Comparison of ENCODE assay signal across 17 mouse cellular contexts in the genomic region with DNA sequence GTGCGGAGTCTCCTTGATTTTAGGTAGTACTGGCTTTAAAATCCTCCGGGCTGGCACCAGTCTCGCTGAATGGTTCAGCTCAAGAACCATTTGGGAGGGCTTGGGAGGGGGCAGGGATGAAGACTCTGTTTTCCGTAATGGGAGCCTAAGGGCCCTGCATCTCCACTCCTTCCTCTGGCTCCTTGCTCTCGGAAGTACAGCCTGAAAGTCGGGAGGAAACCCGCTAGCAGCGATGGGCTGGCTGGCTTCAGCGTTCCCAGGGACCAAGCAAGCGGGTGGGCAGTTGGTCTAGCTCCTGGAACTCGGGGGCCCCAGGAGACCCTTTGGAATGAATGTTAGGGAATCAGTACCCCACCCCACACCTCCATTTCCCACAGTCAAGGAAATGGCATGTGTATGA. TPM values are rescaled to one million over a fixed set of nuclear protein-coding genes. Genes with fewer than 3 reads are reported as not detected.
DNase-seq lines count a peak whose midpoint lies in the region; ATAC-seq lines count a peak whose summit lies in the region.
"Had no signal": no experiment of that assay in that cellular context is flagged by ENCODE, and none has a peak within 500 bp of the region (broad histone marks: within the 10 kb centered on the region; RNA-seq: fewer than 3 reads in every experiment).

No protein-coding gene starts in this region.

- WGBS in heart, embryonic 12.5 days = under 1% methylated on average over 11 of the region's 11 CpGs
- 0% methylated on average over 11 of the region's 11 CpGs for WGBS in heart, embryonic 11.5 days (ENCODE audit: insufficient replicate concordance)
- WGBS in embryonic facial prominence, embryonic 13.5 days = 0% methylated on average over 11 of the region's 11 CpGs
- whole genome bisulfite sequencing in limb, embryonic 12.5 days = 2% methylated on average over 11 of the region's 11 CpGs
- 1% methylated on average over 11 of the region's 11 CpGs for WGBS in neural tube, embryonic 12.5 days

- H3K9ac ChIP-seq in heart, embryonic 12.5 days = no peak overlapping the region
- no peak overlapping the region for H3K9ac ChIP-seq in heart, embryonic 11.5 days (ENCODE audit: low read depth, low read length)
- no peak overlapping the region for H3K9ac ChIP-seq in embryonic facial prominence, embryonic 13.5 days
- H3K9ac ChIP-seq in limb, embryonic 12.5 days (replicated peaks) = no peak overlapping the region
- H3K9ac ChIP-seq in neural tube, embryonic 12.5 days = no peak overlapping the region
- H3K9ac ChIP-seq: forebrain, postnatal 0 days; liver, embryonic 13.5 days had no signal

- no peak overlapping the region for H3K27ac ChIP-seq in heart, embryonic 12.5 days (ENCODE audit: poor library complexity, severe bottlenecking)
- no peak overlapping the region for H3K27ac ChIP-seq in heart, embryonic 11.5 days (ENCODE audit: low read depth, low read length)
- H3K27ac ChIP-seq in embryonic facial prominence, embryonic 13.5 days = no peak overlapping the region
- H3K27ac ChIP-seq in limb, embryonic 12.5 days = no peak overlapping the region
- H3K27ac ChIP-seq in neural tube, embryonic 12.5 days = no peak overlapping the region
- H3K27ac ChIP-seq: heart, adult 2 months; liver, embryonic 13.5 days had no signal

- peaks cover 6% of the 10 kb centered on the region for H3K4me1 ChIP-seq in heart, embryonic 12.5 days (replicated peaks)
- no peaks in the 10 kb centered on the region for H3K4me1 ChIP-seq in heart, embryonic 11.5 days (ENCODE audit: control insufficient read depth, insufficient read depth, low read length)
- peaks cover 8% of the 10 kb centered on the region; the same call in 1 of the 2 replicates for H3K4me1 ChIP-seq in embryonic facial prominence, embryonic 13.5 days
- H3K4me1 ChIP-seq in limb, embryonic 12.5 days (replicated peaks) = peaks cover 14% of the 10 kb centered on the region; the same call in 1 of the 2 replicates
- H3K4me1 ChIP-seq in neural tube, embryonic 12.5 days = peaks cover 4% of the 10 kb centered on the region; the same call in 1 of the 2 replicates

- no peak overlapping the region for H3K4me3 ChIP-seq in heart, embryonic 12.5 days
- no peak overlapping the region for H3K4me3 ChIP-seq in heart, embryonic 11.5 days (ENCODE audit: low read depth, low read length)
- H3K4me3 ChIP-seq in embryonic facial prominence, embryonic 13.5 days = peak overlapping the region; percentile 34
- H3K4me3 ChIP-seq in limb, embryonic 12.5 days (replicated peaks) = peak overlapping the region; percentile 24
- H3K4me3 ChIP-seq in neural tube, embryonic 12.5 days = no peak overlapping the region
- H3K4me3 ChIP-seq: heart, adult 2 months; liver, embryonic 13.5 days had no signal

- peaks cover 97% of the 10 kb centered on the region for H3K27me3 ChIP-seq in heart, embryonic 12.5 days (replicated peaks)
- peaks cover 98% of the 10 kb centered on the region for H3K27me3 ChIP-seq in heart, embryonic 11.5 days (ENCODE audit: control insufficient read depth, insufficient read depth, low read length)
- peaks cover 100% of the 10 kb centered on the region for H3K27me3 ChIP-seq in embryonic facial prominence, embryonic 13.5 days
- H3K27me3 ChIP-seq in limb, embryonic 12.5 days = peaks cover 100% of the 10 kb centered on the region
- H3K27me3 ChIP-seq in neural tube, embryonic 12.5 days (replicated peaks) = peaks cover 99% of the 10 kb centered on the region

- no peaks in the 10 kb centered on the region for H3K9me3 ChIP-seq in heart, embryonic 12.5 days (replicated peaks)
- H3K9me3 ChIP-seq in heart, embryonic 11.5 days (replicated peaks; ENCODE audit: control insufficient read depth, low read length) = no peaks in the 10 kb centered on the region
- no peaks in the 10 kb centered on the region for H3K9me3 ChIP-seq in embryonic facial prominence, embryonic 13.5 days
- no peaks in the 10 kb centered on the region for H3K9me3 ChIP-seq in limb, embryonic 12.5 days
- no peaks in the 10 kb centered on the region for H3K9me3 ChIP-seq in neural tube, embryonic 12.5 days
- H3K9me3 ChIP-seq: liver, embryonic 13.5 days had no signal

- DNase-seq in left cerebral cortex, adult 18-20 months (ENCODE audit: low spot score in 2 of 2) = no peak
- DNase-seq in gastrocnemius, adult 8-10 months (ENCODE audit: low spot score in 2 of 2) = no peak
- DNase-seq in thymus, postnatal 25 days = no peak
- DNase-seq: B cell, adult 2 months; forebrain, postnatal 0 days; heart, adult 2 months; liver, embryonic 13.5 days; spleen, adult 18-20 months; thymus, adult 2 months had no signal

- no peak for ATAC-seq in heart, embryonic 12.5 days (ENCODE audit: insufficient number of reproducible peaks, low FRiP score)
- ATAC-seq in heart, embryonic 11.5 days (replicated peaks; ENCODE audit: insufficient number of reproducible peaks, low FRiP score, low TSS enrichment) = no peak
- ATAC-seq in embryonic facial prominence, embryonic 13.5 days (ENCODE audit: insufficient number of reproducible peaks, insufficient read depth, low FRiP score, low TSS enrichment, low read depth) = no peak
- no peak for ATAC-seq in limb, embryonic 12.5 days (ENCODE audit: insufficient number of reproducible peaks, insufficient read depth, low FRiP score, low TSS enrichment, low read depth)
- ATAC-seq in neural tube, embryonic 12.5 days (ENCODE audit: low FRiP score, low read depth) = no peak
- ATAC-seq: forebrain, postnatal 0 days had no signal

- peak overlapping the region; percentile 62; the same call in 1 of the 2 replicates for H3K4me2 ChIP-seq in heart, embryonic 12.5 days
- no peak overlapping the region for H3K4me2 ChIP-seq in heart, embryonic 11.5 days
- peak overlapping the region; percentile 57 for H3K4me2 ChIP-seq in embryonic facial prominence, embryonic 13.5 days
- H3K4me2 ChIP-seq in limb, embryonic 12.5 days = peak overlapping the region; percentile 50; the same call in 1 of the 2 replicates
- peak overlapping the region; percentile 45 for H3K4me2 ChIP-seq in neural tube, embryonic 12.5 days (replicated peaks)
- H3K4me2 ChIP-seq: liver, embryonic 13.5 days had no signal

- no peaks in the 10 kb centered on the region for H3K36me3 ChIP-seq in heart, embryonic 12.5 days
- no peaks in the 10 kb centered on the region for H3K36me3 ChIP-seq in heart, embryonic 11.5 days (ENCODE audit: control insufficient read depth, insufficient read depth, low read length)
- H3K36me3 ChIP-seq in embryonic facial prominence, embryonic 13.5 days = no peaks in the 10 kb centered on the region
- H3K36me3 ChIP-seq in limb, embryonic 12.5 days = no peaks in the 10 kb centered on the region
- no peaks in the 10 kb centered on the region for H3K36me3 ChIP-seq in neural tube, embryonic 12.5 days
- H3K36me3 ChIP-seq: liver, embryonic 13.5 days had no signal

RNA-seq across cellular contexts. Expression of gene En1, which starts 4.9 kb away (rescaled TPM):
- 0.06 TPM in 1 of 2 replicates, not detected in the other for polyA plus RNA-seq in heart, embryonic 12.5 days (2016; fragmentation: Nextera tagmentation; extraction: Ambion mirVana)
- not detected in 2 replicates for polyA plus RNA-seq in heart, embryonic 11.5 days (2014; fragmentation: Nextera tagmentation; extraction: Ambion mirVana)
- 2.7 and 2.8 TPM in 2 replicates for polyA plus RNA-seq in embryonic facial prominence, embryonic 13.5 days (2015; fragmentation: Nextera tagmentation; extraction: Ambion mirVana)
- 1.8 TPM in 2 replicates for polyA plus RNA-seq in limb, embryonic 12.5 days (2016; fragmentation: Nextera tagmentation; extraction: Ambion mirVana)
- 3.9 and 4.2 TPM in 2 replicates for polyA plus RNA-seq in neural tube, embryonic 12.5 days (2016; fragmentation: Nextera tagmentation; extraction: Ambion mirVana)
- total RNA-seq in left cerebral cortex, adult 18-20 months (2021) = not detected
- 1 to 10 TPM; 6.0 to 7.7 (median 7.2) TPM for total RNA-seq in gastrocnemius, adult 8-10 months (2022)
- total RNA-seq: heart, adult 2 months; layer of hippocampus, adult 8-10 months; megakaryocyte progenitor cell, adult 5-6 weeks had no signal
- polyA plus RNA-seq: heart, adult 2 months; intestine, embryonic 16.5 days; liver, embryonic 13.5 days had no signal

Comparison
In these comparisons a context has a peak if more than half of its experiments do, and no peak if none do; other contexts are left out.
1. H3K4me3 ChIP-seq: peak in embryonic facial prominence, embryonic 13.5 days (single experiment) and limb, embryonic 12.5 days (single experiment); none in heart, embryonic 12.5 days (single experiment), heart, embryonic 11.5 days (single experiment) and neural tube, embryonic 12.5 days (single experiment).